Mouse (Mus musculus): ENCODE measurements around the gene Kcnh4.

The Kcnh4 gene

DNA sequence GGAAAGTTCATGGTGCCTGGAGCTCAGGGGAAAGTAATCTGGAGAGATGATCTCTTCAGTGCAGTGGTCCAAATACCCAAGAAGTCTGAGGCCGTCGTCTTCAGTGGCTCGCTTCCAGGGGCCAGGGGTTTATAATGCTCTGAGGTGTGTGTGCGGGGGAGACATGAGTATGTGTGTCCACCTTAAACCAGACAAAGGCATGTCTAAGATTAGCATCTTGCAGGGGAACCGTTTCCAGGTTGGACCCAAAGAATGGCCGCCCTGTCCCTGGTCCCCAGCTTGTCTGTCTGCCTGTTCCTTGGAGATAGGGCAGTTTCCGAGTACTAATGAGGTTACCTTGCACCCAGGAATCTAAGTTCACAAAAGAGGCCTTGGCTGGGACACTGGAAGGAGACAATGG lies 3.1 kb upstream of the Kcnh4 start, which contains the start of gene Hcrt:
TSS of gene Hcrt (minus strand) at position 101 of the 400 bp plus-strand sequence.
- no peak for DNase-seq (ENCODE audit: low read depth)

DNA sequence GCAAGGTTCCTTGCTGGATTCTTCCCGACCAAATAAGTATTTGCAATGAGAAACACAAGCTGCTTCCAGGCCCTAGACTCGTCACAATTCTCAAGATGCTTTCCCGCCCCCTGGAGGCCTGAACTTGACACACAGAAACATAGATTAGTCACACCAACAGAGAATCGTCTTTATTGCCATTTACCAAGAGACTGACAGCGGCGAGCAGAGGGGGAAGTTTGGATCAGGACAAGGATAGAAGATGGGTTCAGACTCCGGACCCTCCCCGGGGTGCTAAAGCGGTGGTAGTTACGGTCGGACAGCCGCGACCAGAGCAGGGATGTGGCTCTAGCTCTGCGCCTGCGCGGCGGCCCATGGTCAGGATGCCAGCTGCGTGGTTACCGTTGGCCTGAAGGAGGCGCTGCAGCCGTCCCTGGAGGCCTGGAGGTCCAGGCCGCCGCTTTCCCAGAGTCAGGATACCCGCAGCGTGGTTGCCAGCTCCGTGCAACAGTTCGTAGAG lies 1.9 kb upstream of the Kcnh4 start:
- DNase-seq (ENCODE audit: low read depth): peak; percentile 73

DNA sequence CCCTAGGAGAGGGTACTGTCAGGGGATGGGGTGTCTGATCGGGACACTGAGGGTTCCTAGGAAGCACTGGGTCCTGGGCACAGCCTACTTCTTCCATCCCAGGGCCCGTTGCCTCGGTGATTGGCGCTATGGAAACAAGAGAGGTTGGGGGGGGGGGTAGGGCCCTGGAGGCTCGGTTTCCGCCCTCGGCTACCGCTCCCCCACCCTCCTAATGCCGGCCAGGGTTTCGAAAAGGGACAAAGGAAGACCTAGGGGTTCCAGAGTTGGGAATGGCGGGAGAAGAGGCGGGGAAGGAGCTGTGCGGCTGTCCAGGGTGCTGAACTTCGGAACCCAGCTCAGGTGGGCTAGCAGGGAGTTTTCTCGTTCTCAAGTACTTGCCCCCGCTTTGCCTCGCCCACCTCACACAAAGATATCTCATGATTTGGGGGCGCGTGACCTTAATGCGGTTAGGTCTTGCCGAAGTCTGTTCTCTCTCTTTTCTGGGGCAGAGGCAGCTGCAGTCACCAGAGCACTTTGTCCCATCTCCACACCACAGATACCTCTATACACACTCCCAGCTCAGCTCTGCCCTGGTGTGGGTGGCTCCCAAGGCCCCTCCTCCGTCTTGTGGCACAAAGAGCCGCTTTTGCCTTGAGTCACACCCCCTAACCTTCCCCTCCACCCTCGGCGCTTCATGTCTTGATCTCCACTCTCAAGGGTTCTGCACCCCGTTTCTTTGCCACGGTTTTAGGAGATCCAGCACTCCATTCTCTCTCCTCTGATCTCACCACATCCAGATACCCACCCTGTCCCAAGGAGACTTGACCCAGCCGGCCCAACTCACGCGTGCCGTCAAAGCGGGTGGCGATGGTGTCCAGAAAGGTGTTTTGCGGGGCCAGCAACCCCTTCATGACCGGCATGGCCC lies 783 bp downstream of the Kcnh4 start:
- DNase-seq (ENCODE audit: low read depth): no peak

DNA sequence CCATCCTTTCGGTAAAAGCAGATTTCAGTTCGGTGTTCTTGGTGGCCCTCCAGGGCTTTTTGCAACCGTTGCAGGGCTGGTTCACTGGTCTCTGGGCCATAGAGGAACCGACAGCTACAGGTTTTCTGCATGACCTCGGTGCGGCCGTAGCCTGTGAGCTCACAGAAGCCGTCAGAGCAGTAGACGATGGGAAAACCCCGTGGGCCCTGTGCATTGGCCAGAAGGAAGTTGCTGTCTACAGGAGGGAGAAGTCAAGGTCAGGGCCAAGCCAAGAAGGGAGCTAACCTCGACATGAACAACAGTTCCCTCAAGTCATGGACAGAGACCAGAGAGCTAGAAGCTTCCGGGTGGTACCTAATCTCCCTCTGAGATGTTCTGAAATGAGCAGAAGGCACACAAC lies 2.2 kb downstream of the Kcnh4 start:
- no peak for DNase-seq (ENCODE audit: low read depth)

DNA sequence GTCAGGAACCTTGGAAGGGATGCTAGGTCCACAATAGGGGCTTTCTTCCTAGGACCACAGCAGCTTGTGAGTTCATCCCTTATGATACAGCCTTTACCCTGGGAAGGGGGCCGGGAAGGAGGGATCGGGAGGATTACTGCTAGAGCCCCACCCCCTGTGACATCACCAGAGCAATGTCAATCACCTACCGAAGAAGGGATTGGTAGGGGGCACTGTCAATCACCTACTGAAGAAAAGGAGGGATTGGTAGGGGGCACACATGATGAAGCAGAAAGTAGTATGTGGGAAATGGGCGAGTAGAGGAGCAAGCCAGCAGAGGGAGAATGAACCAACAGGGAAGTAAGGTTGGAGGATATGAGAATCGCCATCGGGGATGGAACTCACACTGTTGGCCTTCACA lies 3.3 kb downstream of the Kcnh4 start:
- DNase-seq (ENCODE audit: low read depth): no peak

DNA sequence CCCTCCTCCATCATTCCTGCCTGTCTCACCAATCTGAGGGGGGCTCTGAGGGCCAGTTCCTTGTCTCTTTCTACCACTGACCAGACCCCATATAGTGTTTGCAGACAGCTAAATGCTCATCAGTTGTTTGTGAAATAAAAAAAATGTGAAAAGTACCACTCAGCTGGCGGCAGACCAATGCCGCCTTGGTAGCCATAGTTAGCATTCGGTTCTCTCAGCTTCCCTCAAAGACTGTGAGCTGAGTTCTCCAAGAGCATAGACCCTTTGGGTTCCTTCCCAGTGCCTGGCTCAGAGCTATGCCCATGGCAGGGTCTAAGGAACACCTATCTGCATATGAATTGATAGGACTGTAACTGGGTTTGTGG lies 5.1 kb downstream of the Kcnh4 start:
- no peak for DNase-seq (ENCODE audit: low read depth)

DNA sequence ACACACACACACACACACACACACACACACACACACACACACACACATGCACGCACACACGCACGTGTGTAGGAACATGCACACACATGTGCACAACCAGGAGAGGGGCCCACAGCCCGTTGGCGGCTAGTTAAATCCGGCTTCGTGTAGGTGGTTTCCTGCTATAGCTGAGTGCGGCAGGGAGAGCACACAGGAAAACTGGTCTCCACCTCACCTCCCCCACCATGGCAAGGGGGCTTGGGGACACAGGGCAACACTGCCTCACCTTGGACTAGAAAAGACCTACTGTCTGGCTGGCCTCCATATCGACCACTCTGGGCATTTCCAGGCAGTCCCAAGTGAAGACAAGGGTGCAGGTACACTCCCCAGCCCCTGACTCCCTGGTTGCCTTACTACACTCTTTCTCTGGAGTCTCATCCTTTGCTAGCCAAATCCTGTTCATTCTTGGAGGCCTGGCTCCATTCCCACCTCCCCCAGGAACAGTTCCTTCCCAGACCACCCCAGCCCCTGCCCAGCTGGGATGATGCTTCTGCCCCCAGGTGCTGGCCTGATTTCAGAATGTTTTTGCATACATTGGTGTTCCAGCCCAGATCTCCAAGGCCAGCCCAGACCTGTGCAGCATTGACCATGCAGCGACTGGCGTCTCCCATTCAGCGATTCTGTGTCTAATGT lies 5.6 kb downstream of the Kcnh4 start:
- no peak for DNase-seq (ENCODE audit: low read depth)

DNA sequence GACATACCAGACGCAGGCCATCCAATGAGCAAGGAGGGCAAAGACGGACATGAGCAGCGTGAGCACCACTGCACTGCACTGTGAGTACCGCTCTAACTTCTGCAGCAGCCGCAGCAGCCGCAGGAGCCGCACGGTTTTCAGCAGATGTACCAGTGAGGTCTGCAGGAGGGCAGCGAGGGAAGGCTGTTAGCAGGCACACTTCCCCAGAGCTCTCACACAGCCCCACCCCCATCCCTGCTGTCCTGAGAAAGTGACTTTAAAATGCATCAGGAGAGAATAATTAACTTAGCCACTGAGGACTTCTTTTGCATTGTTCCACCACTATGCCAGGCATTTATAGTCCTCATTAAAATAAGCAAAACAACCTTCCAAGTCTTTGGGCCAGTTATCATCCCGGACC lies 7.4 kb downstream of the Kcnh4 start:
- no peak for DNase-seq (ENCODE audit: low read depth)

DNA sequence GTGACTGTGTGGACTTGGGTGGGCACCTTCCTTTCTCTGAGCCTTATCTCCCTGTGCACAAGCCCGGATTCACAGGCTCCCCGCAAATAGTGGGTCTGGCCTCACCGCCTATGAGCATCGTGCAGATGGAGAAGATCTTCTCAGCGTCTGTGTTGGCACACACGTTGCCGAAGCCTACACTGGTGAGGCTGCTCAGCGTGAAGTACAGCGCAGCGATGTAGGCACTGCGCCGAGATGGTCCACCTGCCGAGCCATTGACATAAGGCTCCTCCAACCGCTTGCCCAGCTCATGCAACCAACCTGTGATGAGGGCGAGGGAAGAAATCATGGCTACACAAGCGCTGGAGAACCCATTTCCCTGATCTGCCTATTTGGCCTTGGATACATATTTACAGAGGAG lies 9.6 kb downstream of the Kcnh4 start:
- no peak for DNase-seq (ENCODE audit: low read depth)

DNA sequence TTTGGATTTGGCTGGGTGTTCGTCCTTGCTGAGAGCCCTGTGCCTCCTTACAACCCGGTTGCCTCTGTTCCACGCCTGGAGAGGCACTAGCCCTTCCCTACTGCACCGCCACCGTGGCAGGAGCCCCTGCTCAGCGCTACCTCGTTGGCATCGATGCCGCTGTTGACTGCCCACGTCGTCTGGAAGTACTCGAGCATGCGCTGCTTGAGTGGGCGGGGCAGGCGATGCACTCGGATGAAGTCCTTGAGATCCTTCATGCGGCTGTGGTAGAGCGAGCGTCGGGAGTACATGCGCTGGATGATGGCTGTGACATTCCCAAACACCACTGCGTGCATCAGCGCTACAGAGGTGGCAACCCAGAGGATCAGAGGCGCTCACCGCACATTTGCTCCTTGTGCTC lies 10.3 kb downstream of the Kcnh4 start:
- no peak for DNase-seq (ENCODE audit: low read depth)

DNA sequence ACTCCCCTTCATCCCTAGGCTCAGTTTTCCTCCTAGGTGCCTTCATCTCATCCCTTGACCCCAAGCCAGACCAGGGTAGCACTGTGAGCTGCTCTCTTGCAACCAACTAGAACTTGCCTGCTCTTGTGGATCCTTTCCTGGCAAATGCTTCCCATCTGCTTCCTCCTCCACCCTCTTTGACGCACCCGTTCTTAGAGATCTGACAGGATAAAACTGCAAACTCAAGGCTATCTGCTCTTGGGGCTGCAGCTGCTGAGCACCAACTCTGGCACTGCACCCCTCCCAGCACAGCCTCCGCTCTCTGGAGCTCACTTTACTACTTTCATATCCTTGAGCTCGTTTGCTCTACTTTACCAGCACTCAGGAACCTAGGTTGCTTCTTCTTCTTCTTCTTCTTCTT lies 11.1 kb downstream of the Kcnh4 start:
- DNase-seq (ENCODE audit: low read depth): no peak

DNA sequence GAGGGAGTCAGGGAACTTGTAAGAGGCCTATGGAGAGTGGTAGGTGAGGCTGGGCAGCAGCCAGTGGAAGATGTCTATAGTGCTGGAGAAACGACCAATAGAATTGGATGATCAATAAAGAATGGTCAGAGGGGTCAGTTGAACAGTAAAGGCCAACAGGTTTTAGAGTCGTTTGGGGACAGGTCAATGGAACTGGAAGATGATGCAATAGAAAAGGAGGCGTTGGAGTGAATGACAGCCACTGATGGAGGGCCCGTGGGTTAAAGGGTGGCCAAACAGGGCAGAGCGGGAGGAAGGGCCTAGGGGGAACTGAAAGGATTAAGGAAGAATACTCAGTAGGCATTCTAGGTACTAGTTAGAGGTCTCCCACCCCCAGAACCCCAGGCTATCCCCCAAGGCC lies 12.6 kb downstream of the Kcnh4 start:
- DNase-seq (ENCODE audit: low read depth): no peak

DNA sequence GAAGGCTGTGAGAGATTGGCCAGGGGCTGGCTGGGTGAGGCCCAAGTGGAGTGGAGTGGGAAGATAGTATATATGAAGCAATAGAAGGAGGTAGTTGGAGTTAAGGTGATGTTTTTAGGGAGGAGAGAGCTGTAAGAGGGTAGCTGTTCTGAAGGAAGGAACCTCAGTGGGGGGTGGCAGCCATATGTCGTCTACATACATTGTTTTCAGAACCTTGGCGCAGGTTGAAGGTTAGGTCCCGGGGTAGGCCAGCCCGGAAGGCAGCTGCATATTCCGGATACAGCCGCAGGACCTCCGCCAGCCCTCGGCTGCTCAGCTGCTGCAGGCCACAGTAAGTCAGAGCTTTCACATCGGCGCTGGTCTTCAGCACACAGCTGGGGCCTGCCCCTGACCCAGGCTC lies 13.2 kb downstream of the Kcnh4 start:
- DNase-seq (ENCODE audit: low read depth): no peak

DNA sequence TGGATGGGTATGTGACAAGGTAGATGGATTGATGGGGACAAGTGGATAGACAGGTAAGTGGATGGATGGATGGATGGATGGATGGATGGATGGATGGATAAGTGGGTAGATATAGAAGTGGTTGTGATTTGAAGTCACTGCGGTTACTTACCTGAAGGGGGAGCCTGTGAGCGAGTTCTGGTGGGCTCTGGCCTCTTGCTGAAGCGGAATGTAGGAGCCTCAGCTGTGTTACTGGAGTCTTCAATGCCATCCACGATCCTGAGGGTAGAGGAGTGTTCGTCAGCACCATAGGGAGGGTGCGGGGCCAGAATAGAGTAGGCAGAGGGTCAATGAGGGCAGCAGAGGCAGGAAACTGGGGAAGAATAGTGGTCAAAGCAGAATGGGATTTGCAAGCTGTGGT lies 14.7 kb downstream of the Kcnh4 start:
- no peak for DNase-seq (ENCODE audit: low read depth)

DNA sequence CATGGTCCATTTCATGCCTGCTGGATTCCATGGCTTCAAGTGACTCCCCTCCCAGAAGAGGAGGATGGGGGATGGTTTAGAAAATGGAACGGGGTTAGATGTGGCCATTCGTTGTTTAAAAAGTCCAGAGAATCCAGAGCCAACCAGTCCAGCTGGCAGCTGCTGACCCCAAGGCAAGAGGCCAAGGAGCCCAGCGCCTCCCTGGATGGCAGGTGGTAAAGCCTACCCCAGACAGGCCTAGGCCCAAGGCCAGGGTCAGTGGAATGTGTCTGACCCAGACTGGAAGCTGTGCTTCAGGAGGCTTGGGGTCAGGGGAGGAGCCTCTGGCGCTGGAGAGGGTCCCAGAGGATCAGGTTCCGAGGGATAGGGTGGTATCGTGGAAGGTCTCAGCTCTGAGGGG lies 18.4 kb downstream of the Kcnh4 start:
- no peak for DNase-seq (ENCODE audit: low read depth)

DNA sequence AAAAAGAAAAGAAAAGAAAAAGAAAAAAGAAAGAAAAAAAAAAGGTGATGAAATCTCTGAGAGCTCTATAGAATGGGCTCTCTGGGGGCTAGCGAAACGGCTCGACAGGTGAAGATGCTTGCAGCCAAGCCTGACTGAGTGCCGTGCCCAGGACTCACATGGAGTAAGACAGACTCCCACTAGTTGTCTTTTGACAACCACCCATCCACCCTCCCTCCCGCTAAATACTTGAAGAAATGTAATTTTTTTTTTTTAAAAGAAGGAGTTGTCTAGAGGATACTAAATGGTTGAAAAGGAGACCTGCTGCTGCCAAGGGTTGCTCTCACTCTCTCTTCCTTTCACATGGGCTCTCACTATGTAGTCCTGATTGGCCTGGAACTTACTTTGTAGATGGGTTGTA lies 21.0 kb downstream of the Kcnh4 start:
- DNase-seq (ENCODE audit: low read depth): no peak

DNA sequence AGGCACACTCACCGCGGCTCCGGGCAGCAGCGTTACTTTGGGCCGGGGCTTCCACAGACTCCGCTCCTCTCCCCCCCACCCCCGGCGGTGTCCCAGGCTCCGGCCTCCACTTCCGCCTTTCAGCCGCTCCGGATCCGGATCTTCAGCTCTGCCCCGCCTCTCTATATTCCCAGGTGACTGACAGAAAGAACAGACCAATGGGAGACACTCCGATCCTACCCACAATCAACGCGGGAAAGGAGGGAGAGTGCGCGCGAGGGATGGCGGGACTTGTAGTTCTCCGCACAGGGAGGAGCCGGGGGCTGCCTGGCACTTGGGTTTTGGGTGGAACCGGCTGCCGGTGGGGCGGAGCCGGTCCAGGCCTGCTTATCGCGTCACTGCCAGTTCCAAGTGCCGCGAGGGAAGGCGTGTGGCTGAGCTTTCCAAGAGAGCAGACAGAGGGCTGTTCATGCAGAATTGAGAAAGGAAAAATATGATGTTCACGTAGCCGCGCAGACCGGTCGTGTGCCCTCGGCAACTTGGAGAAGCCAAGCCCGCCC lies 21.6 kb downstream of the Kcnh4 start, which contains the start of gene Rab5c:
TSS of gene Rab5c (minus strand) at position 150 of the 539 bp plus-strand sequence.
- peak; percentile 99 for DNase-seq (ENCODE audit: low read depth)

DNA sequence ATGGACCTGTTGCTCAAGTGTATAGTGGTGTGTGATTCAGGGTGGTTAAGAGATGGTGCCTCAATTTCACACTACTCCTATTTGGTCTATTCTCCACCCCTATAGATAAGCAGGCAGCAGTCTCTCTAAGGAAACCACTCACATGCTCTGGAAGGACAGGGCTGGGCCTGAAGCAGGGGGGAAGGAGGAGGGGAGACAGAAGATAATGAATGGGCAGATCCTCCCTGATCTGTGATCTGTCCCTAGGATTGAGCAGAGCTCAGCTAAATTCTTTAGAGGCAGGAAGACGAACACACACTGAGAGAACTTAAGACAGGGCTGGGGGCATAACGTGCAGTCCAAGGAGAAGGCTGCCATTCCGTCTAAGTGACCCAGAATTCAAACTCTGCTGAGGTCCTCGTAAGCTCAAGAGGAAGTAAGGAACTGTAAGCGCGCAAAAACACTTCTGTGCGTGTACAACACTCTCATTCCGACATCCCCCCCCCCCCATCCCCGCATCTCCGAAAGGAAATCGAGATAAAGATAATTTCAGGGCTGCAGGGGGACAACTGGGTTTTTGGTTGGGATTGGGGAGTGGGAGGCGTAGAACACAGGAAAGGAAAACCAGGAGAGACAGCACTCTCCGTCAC lies 22.5 kb downstream of the Kcnh4 start:
- DNase-seq (ENCODE audit: low read depth): no peak

DNA sequence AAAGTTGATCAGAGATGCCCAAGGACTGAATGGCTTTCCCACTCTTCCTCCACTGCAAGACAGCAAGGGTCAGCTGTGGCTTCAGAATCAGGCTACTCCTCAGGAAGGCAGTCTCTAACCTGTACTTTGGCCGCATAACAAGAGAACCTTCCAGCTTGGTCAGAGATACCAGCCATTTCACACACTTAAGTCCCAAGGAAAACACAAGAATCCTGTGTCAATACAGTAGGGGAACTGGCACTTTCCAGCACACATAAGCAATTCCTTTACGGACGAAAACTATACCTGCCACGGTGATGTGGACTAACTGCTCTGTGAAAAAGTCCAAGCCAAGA lies 23.0 kb downstream of the Kcnh4 start:
- DNase-seq (ENCODE audit: low read depth): no peak

DNA sequence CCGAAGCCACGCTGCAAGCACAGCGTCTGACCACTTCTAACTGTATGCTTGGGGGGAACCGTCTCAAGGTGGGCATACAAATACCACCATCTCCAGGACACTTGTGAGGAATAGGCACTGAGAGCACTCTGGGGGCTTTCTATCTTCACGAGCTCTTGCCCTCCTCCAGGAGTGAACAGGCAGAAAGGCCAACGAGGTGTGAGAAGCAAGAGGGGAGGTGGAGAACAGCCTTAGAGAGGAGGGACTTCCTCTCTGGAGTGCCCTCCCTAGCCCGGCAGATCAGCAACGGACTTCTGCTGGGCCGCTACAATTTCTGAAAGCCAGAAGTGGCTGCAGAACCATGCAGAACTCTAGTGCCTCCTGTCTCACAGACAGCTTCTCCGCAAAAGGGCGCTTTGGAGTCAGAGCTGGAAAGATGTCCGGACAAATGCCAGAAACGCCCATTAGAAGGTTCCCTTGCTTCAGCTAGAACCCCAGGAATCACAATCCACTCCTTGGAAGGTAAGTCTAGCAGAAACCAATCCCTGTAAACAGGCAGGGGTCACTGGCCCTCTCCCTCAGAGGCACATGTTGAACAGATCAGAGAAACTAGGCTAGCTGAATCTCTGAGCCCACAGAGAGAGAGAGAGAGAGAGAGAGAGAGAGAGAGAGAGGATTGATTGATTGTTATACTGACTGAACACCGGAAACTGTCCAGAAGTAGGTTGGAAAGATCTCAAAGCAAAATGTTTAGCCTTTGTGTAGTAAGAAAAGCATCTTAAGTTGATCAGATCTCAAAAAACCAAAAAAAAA lies 23.6 kb downstream of the Kcnh4 start:
- no peak for DNase-seq (ENCODE audit: low read depth)

DNA sequence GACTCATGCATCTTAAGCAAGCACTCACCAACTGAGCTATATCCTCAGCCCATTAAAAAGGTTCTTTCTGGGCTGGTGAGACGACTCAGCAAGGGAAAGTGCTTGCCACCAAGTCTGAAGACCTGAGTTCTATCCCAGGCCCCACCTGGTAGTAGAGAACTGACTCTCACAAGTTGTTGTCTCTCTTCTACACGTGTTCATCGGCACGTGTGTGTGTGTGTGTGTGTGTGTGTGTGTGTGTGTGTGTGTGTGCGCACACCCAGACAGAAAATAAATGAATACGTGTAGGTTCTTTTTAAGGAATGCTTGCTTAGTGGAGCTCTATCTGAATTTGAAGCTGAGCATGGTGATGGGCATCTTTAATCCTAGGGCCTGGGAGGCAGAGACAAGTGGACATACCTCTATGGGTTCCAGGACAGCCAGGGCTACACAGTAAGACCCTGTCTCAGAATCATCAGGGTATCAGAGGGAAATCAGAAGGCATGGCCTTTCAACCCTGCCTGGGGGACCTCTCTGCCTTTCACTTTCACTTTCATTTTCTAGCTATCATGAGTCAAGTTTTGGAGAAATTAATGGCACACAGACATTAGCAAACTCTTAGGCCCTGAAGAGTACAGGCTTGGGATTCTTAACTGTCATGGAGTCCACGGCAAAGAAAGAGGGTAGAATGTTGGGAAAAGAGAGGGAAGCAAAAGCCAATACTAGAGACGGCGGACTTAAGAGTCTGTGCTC lies 24.4 kb downstream of the Kcnh4 start:
- no peak for DNase-seq (ENCODE audit: low read depth)

All from fibroblast of lung, adult 2 months (primary cell).